Mouse (Mus musculus): ENCODE results near the gene Wdr6.

Wdr6 gene

DNA sequence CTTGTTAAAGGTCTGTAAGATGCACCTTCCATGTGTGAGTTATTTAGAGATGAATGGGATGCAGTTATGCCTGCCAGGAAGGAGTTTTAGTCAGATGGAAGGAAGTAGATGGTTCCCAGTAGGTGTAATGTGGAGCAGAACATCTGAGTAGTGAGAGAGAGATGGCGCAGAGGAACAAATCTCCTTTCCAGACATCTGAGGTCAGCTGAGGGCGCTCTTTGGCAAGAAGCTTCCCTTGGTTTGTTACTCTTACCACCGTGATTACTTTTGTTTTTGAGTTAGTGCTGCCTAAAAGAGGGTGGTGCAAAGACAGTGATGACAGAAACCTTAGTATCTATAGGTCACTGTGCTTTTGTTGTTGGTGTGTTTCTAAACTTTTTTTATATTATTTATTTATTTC is 53.1 kb downstream of the Wdr6 start:
- no peak for DNase-seq (ENCODE audit: inconsistent ontology term)

DNA sequence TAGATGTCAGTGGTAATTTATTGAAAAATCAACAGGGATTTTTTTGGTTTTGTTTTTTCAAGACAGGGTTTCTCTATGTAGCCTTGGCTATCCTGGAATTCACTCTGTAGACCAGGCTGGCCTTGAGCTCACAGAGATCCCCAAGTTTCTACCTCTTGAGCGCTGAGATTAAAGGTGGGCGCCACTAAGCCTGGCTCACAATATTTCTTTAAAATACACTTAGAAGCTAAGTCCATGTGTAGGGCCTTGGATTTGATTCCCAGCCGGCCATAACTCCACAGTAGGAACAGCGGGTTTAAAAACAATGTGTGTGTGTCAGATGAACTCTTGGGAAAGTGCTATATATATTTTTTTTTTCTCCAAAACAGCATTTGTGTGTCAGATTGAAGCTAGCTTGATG is 55.2 kb downstream of the Wdr6 start:
- no peak for DNase-seq (ENCODE audit: inconsistent ontology term)

Measured in Muller cell, postnatal 12 days (primary cell).